Mouse (Mus musculus) urinary bladder, adult 2 months (tissue): ENCODE results near the gene Fam227b. TPM values are rescaled to one million over a fixed set of nuclear protein-coding genes. Genes with fewer than 3 reads are reported as not detected.

ENCODE experiments used
- DNase-seq: peaks from one replicate; pipeline ENCODE4 v3.0.0; 2022; ENCODE audit warnings: low spot score
- polyA plus RNA-seq: library from polyadenylated mRNA; depleted of rRNA; stranded (reverse); fragments of >200 nt; gene quantifications from 2 replicates; pipeline ENCODE4 v1.2.3, GENCODE M21; 2012; rRNA removed

Gene Fam227b
- polyA plus RNA-seq, result 0.03 and 0.07 TPM in 2 replicates

GRCm38 (mm10) chr2:126151855-126152571 is at the start of gene Fam227b, which contains the start of gene Dtwd1:
Gene Fam227b, minus strand, starts transcription at chr2:126152004.
Gene Dtwd1, plus strand, starts transcription at chr2:126152141.
- DNase-seq, result peak; percentile 99

GRCm38 (mm10) chr2:126198971-126199370 is 47.2 kb upstream of the Fam227b start:
- no peak for DNase-seq

- no peak for DNase-seq
Measured at GRCm38 (mm10) chr2:126195631-126196356, 44.0 kb upstream of the Fam227b start.

GRCm38 (mm10) chr2:126192129-126192528 is 40.3 kb upstream of the Fam227b start:
- no peak for DNase-seq

- no peak for DNase-seq
Measured at GRCm38 (mm10) chr2:126191306-126191705, 39.5 kb upstream of the Fam227b start.

- DNase-seq, result no peak
Measured at GRCm38 (mm10) chr2:126171427-126171826, 19.6 kb upstream of the Fam227b start.

- DNase-seq, result no peak
Measured at GRCm38 (mm10) chr2:126166848-126167617, 15.2 kb upstream of the Fam227b start.

GRCm38 (mm10) chr2:126166335-126166734 is 14.5 kb upstream of the Fam227b start:
- DNase-seq, result no peak

- no peak for DNase-seq
Measured at GRCm38 (mm10) chr2:126165277-126166018, 13.6 kb upstream of the Fam227b start.

- no peak for DNase-seq
Measured at GRCm38 (mm10) chr2:126147723-126148122, 4.1 kb downstream of the Fam227b start.

GRCm38 (mm10) chr2:126094616-126095015 is 57.2 kb downstream of the Fam227b start:
- DNase-seq, result no peak

- DNase-seq, result no peak
Measured at GRCm38 (mm10) chr2:126090432-126090831, 61.4 kb downstream of the Fam227b start.

- DNase-seq, result no peak
Measured at GRCm38 (mm10) chr2:126086187-126086586, 65.6 kb downstream of the Fam227b start.

GRCm38 (mm10) chr2:126084326-126084725 is 67.5 kb downstream of the Fam227b start:
- DNase-seq, result no peak

- no peak for DNase-seq
Measured at GRCm38 (mm10) chr2:126079086-126079485, 72.7 kb downstream of the Fam227b start.

- DNase-seq, result no peak
Measured at GRCm38 (mm10) chr2:126076506-126076905, 75.3 kb downstream of the Fam227b start.

GRCm38 (mm10) chr2:126073744-126074143 is 78.1 kb downstream of the Fam227b start:
- DNase-seq, result no peak

- no peak for DNase-seq
Measured at GRCm38 (mm10) chr2:126069740-126070139, 82.1 kb downstream of the Fam227b start.

GRCm38 (mm10) chr2:126065303-126065856 is 86.4 kb downstream of the Fam227b start:
- no peak for DNase-seq

GRCm38 (mm10) chr2:126064814-126065213 is 87.0 kb downstream of the Fam227b start:
- no peak for DNase-seq

- no peak for DNase-seq
Measured at GRCm38 (mm10) chr2:126062876-126063275, 88.9 kb downstream of the Fam227b start.
